Mouse (Mus musculus) stomach, postnatal 0 days (tissue): ENCODE measurements around the gene Dph7. TPM values are rescaled to one million over a fixed set of nuclear protein-coding genes. Genes with fewer than 3 reads are reported as not detected.
A peak's percentile ranks its signal among the peaks of the same experiment; 100 is the strongest.

Source experiments
- ATAC-seq: fragments of 200-750 bp; cut with Nextera tagmentation; 2 replicates; pipeline ENCODE4 v1.8.0; 2017; ENCODE audit not compliant: low FRiP score, low TSS enrichment
- DNase-seq: peaks from one replicate; pipeline ENCODE4 v3.0.0-alpha.2; 2016; ENCODE audit warnings: low spot score
- H3K27ac ChIP-seq: fragments of 300-500 bp; sonication (generic); replicated peaks from 2 replicates; pipeline ENCODE4 v1.5.1; 2014; ENCODE audit warnings: mild to moderate bottlenecking, control low read depth
- H3K27me3 ChIP-seq: fragments of 300-500 bp; sonication (generic); 2 replicates; pipeline ENCODE4 v1.6.1; 2014; ENCODE audit warnings: low read length; ENCODE audit not compliant: control insufficient read depth, insufficient read depth
- H3K36me3 ChIP-seq: fragments of 300-500 bp; sonication (generic); 2 replicates; pipeline ENCODE4 v1.6.1; 2014; ENCODE audit warnings: low read length, mixed read lengths; ENCODE audit not compliant: control insufficient read depth, insufficient read depth
- H3K4me1 ChIP-seq: fragments of 300-500 bp; sonication (generic); replicated peaks from 2 replicates; pipeline ENCODE4 v1.6.1; 2014; ENCODE audit warnings: antibody characterized with exemption; ENCODE audit not compliant: control insufficient read depth, insufficient read depth
- H3K4me2 ChIP-seq: fragments of 300-500 bp; sonication (generic); replicated peaks from 2 replicates; pipeline ENCODE4 v1.6.1; 2014; ENCODE audit warnings: low read depth, mild to moderate bottlenecking, control low read depth, moderate library complexity
- H3K4me3 ChIP-seq: fragments of 300-500 bp; sonication (generic); 2 replicates; pipeline ENCODE4 v1.5.1; 2014; ENCODE audit warnings: low read depth, low read length, control low read depth
- H3K9ac ChIP-seq: fragments of 300-500 bp; sonication (generic); 2 replicates; pipeline ENCODE4 v1.6.1; 2014; ENCODE audit warnings: mild to moderate bottlenecking, low read length, control low read depth, mixed read lengths
- H3K9me3 ChIP-seq: fragments of 300-500 bp; sonication (generic); 2 replicates; pipeline ENCODE4 v1.6.1; 2016; ENCODE audit warnings: low read length; ENCODE audit not compliant: control insufficient read depth
- CTCF ChIP-seq: IDR thresholded peaks from 2 replicates; pipeline ENCODE4 v1.5.1; 2016; ENCODE audit warnings: antibody characterized with exemption, low read depth, mild to moderate bottlenecking, moderate library complexity
- EP300 ChIP-seq: optimal IDR thresholded peaks from 2 replicates; pipeline ENCODE3; 2016; ENCODE audit warnings: antibody characterized with exemption
- WGBS: fragments of 180-500 bp; shearing (Covaris S2); extraction: QIAGEN DNeasy Blood & Tissue Kit; methylation state at CpG from one replicate; pipeline ENCODE4 v1.1.7; 2014; 5-methylcytosine and 5-hydroxymethylcytosine counted together
- polyA plus RNA-seq: library from polyadenylated mRNA; unstranded; fragments of >200 nt; fragmentation: Nextera tagmentation; extraction: Ambion mirVana; gene quantifications from 2 replicates; pipeline ENCODE4 v1.2.1, GENCODE M21; 2015

The Dph7 gene
- polyA plus RNA-seq: 12.1 TPM in 2 replicates

DNA sequence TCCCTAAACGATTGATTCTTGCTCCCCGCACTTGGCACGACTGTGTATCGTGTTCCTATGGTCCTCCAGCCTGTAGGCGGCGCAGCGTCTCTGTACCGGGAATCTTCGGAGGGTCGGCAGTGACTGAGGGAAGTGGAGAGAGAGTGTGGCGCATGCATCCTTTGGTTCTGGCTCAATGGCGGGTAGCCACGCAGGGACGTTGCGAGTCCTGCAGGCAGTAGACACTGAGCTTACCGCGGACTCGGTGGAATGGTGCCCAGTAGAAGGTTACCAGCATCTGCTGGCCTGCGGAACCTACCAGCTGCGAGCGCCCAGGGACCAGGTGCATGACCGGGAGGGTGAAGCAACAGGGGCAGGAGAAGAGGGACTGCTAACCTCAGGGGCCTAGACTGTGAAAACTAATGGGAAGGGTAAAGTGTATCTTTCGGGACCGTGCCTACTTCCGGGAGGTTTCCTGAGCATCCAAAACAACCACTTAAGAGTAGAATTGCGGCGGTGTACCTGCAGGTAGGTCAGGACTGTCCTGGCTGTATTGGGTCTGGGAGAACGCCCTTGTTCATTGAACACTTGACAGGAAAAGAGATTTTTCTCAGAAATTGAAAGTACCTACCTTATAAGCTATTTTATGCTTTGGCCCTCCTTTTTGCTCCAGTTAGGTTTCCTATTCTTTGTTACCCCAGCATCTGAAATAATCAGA lies at the start of gene Dph7:
Gene Dph7 (plus strand): TSS at position 97 of the 697 bp plus-strand sequence.
- Histone ChIP-seq H3K4me1 (no peaks in the 10 kb centered on the region), H3K9ac (peak within 1 kb of the TSS; percentile 79), H3K9me3 (no peaks in the 10 kb centered on the region), H3K27ac (0 out of 2 replicates have a peak within 1 kb of the TSS, but pooled peaks have one; percentile 8), H3K4me2 (peak within 1 kb of the TSS; percentile 65), H3K27me3 (no peaks in the 10 kb centered on the region), H3K4me3 (peak within 1 kb of the TSS; percentile 82), H3K36me3 (0 out of 2 replicates have a peak, but pooled peaks cover 4% of the 10 kb centered on the region)
- TF ChIP-seq EP300 (no peak), CTCF (peak; percentile 96)
- ATAC-seq (peak; percentile 86), DNase-seq (peak; percentile 90)
- under 1% methylated on average over 28 of the region's 28 CpGs for WGBS

DNA sequence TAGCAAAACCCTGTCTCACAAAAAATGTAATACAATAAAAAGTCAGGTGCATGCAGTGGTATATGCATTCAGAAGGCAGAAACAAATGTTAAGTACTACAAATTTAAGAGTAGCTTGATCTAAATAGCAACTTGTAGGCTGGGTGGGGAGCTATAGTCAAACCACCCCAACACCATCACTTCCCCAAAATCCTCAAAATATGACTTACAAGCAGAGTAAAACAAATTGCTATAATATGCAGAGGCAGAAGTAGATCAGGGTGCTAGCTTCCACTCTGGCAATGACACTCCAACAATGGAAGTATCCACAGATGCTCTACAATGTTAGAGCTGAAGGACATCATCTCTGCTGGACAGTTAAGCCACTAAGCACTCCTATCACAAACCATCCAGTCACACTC lies 49.6 kb upstream of the Dph7 start:
- Histone ChIP-seq H3K4me3 (no peak overlapping the region), H3K27me3 (no peaks in the 10 kb centered on the region), H3K27ac (no peak overlapping the region), H3K36me3 (no peaks in the 10 kb centered on the region), H3K9ac (no peak overlapping the region), H3K9me3 (no peaks in the 10 kb centered on the region), H3K4me1 (no peaks in the 10 kb centered on the region; the same call in 1 of the 2 replicates), H3K4me2 (no peak overlapping the region)
- ATAC-seq (no peak), DNase-seq (no peak)
- no peak for TF ChIP-seq EP300
- no peak for TF ChIP-seq CTCF

DNA sequence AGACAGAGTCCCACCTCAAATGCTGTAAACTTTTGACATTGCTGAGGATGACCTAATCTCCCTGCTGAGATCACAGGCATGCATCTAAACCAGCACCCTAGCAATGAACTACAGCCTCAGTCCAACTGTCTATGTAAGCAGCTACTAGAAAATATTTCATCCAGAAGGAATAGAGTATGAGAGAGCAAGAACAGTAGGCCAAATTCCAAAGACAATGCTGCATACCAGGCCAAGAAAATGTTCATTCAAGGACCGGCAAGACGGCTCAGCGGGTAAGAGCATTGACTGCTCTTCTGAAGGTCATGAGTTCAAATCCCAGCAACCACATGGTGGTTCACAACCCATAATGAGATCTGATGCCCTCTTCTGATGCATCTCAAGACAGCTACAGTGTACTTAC lies 47.4 kb upstream of the Dph7 start:
- WGBS: 72% methylated on average over 3 of the region's 3 CpGs
- Histone ChIP-seq H3K9me3 (no peaks in the 10 kb centered on the region), H3K27me3 (no peaks in the 10 kb centered on the region), H3K9ac (no peak overlapping the region), H3K36me3 (no peaks in the 10 kb centered on the region), H3K4me3 (no peak overlapping the region), H3K27ac (no peak overlapping the region), H3K4me1 (no peaks in the 10 kb centered on the region; the same call in 1 of the 2 replicates), H3K4me2 (no peak overlapping the region)
- DNase-seq (no peak), ATAC-seq (no peak)
- no peak for TF ChIP-seq EP300
- TF ChIP-seq CTCF: no peak

DNA sequence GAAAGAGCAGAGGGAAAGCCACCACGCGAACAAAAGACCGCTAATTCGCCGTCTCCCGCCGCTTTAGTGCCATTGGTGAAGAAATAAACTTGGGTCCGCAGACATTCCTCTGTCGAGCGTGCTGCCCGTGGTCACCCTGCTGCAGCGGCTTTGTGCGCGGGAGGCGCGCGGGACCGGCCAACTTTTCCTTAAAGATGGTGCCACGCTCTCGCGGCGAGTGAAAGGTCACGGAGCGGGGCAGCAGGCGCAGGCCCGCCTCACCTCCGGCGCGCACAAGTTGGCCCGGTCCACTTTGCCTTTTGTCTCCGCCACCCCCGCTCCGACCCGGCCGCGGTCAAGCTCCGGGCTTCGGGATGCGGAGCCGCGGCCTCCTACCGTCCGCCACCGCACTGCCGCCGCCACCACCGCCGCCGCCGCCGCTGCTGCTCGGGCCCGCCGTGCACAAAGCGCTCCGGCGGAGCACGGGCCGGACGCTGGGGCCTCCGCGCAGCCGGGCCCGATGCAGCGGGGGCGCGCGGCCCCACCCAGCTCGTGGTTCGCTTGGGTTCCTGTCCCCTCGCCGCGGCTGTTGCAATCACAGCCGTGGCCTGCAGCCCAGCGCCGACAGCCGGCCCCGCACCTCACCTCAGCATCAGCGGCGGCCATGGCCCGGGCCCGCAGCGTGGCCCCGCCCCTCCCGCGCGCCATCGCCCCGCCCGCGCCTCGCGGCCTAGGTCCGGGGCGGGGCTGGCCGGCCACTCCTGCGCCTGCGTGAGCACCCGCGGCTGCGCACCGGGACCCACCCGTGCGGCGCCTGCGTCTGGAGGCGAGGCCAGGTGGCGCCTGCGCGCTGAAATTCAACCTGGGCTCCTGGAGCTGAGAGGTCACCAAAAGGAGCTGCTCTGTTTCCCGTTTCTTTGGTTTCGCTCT lies 43.0 kb upstream of the Dph7 start, which contains the start of gene Ehmt1:
Gene Ehmt1 (minus strand): TSS at position 685 of the 909 bp plus-strand sequence.
- H3K4me2 ChIP-seq: peak within 1 kb of the TSS; percentile 64
- WGBS: under 1% methylated on average over 87 of the region's 112 CpGs
- H3K27me3 ChIP-seq: no peaks in the 10 kb centered on the region
- peak within 1 kb of the TSS; percentile 96 for H3K27ac ChIP-seq
- TF ChIP-seq EP300 (no peak), CTCF (peak; percentile 33; the same call in 1 of the 2 replicates)
- H3K9ac ChIP-seq: peak within 1 kb of the TSS; percentile 96
- no peaks in the 10 kb centered on the region for H3K9me3 ChIP-seq
- H3K4me1 ChIP-seq: no peaks in the 10 kb centered on the region; the same call in 1 of the 2 replicates
- ATAC-seq (peak; percentile 98), DNase-seq (peak; percentile 95)
- H3K4me3 ChIP-seq: peak within 1 kb of the TSS; percentile 95
- H3K36me3 ChIP-seq: no peaks in the 10 kb centered on the region

DNA sequence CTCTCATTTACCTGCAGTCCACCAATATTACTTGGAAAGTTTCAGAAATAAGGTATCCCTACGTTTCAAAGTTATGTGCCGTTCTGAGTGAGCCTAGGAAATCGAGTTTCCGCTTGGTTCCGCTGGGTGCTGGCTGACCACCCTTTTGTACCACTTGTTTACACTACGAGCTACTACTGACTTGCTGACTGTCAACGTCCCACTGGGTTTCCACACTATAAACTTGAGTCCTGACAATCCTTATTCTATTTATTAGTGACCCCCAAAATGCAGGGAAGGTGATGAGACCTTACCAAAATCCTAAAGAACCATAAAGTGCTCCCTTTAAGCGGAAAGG lies 42.4 kb upstream of the Dph7 start:
- peak overlapping the region; percentile 96 for H3K9ac ChIP-seq
- peak overlapping the region; percentile 64 for H3K4me2 ChIP-seq
- TF ChIP-seq EP300 (no peak), CTCF (no peak)
- H3K27me3 ChIP-seq: no peaks in the 10 kb centered on the region
- ATAC-seq: peak; percentile 42
- peaks cover 2% of the 10 kb centered on the region; the same call in 1 of the 2 replicates for H3K36me3 ChIP-seq
- WGBS: 8% methylated on average over 8 of the region's 8 CpGs
- peak overlapping the region; percentile 74 for H3K27ac ChIP-seq
- H3K4me3 ChIP-seq: peak overlapping the region; percentile 95
- no peaks in the 10 kb centered on the region for H3K9me3 ChIP-seq
- no peaks in the 10 kb centered on the region; the same call in 1 of the 2 replicates for H3K4me1 ChIP-seq
- DNase-seq: no peak
